Mouse (Mus musculus) heart, adult 10 weeks (tissue): Measurements from ENCODE around the gene Tmem182. TPM values are rescaled to one million over a fixed set of nuclear protein-coding genes. Genes with fewer than 3 reads are reported as not detected.

Experiments used
- polyA plus RNA-seq: library from polyadenylated mRNA; stranded (reverse); fragments of 350-450 nt; fragmentation: Illumina TruSeq; extraction: RNeasy Lipid Tissue Mini Kit (QIAGEN cat#74804); gene quantifications from one replicate; pipeline ENCODE4 v1.2.3, GENCODE M21; 2014; ENCODE audit warnings: low read depth, low replicate concordance

Tmem182 gene
- 190 TPM for polyA plus RNA-seq

DNA sequence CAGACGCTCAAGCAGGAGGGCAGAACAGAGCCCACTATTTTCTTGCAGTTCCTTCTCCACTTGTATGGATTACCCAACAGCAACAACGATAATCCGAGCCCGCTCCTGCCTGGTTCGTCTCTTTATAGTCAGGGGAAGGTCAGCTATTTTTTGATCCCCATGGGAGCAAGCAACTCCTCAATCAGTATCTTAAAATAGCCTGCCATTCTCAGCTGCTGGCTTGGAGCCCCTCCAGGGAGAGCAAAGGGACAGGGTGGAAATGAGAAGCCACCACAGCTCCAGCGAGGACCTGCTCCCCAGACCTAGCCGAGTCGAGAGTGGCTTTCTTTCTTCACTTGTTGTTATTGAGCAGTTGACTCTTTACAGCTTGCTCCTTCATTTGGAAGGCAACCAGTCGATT lies at the start of gene Tmem182:
Gene Tmem182 (plus strand): TSS at position 251 of the 400 bp plus-strand sequence.

GRCm38 (mm10) chr1:40790324-40791141 lies 14.9 kb upstream of the Tmem182 start, which contains the start of gene Mfsd9:
TSS of gene Mfsd9 (minus strand) at chr1:40790687.

Other genes starting within 250 kb of the Tmem182 start
- 0.76 TPM for gene Slc9a4, start 225.5 kb upstream of the Tmem182 start, polyA plus RNA-seq
- gene Slc9a2, start 125.0 kb upstream of the Tmem182 start, polyA plus RNA-seq: 3.2 TPM
- 0.45 TPM for gene Mfsd9, start 14.9 kb upstream of the Tmem182 start, polyA plus RNA-seq